Mouse (Mus musculus) WW6 (cell line): ENCODE measurements around the gene Fam131b.
A peak's percentile ranks its signal among the peaks of the same experiment; 100 is the strongest.

Experiments used
- DNase-seq: peaks from one replicate; pipeline ENCODE4 v3.0.0-alpha.2; 2013; ENCODE audit warnings: low read depth, low spot score

Fam131b gene

GRCm38 (mm10) chr6:42355794-42356600 is 31.6 kb upstream of the Fam131b start:
- DNase-seq, result no peak

DNA sequence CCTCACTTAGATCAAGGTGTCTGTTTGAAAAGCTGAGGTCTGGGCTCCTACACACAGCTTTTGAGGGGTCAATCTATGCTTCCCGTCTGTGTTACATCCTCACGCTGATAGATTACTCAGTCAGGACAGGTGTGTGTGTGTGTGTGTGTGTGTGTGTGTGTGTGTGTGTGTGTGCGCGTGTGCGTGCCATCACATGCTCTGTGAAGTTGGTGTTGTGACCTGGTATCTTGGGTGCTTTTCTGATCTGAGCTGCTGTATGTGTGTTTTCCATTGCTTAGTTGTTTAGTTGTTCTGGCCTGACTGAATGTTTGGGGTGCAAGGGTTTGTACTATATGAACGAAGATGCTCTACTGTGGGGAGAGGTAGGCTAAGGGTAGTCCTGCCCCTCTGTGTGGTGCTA is 30.9 kb upstream of the Fam131b start:
- no peak for DNase-seq

DNA sequence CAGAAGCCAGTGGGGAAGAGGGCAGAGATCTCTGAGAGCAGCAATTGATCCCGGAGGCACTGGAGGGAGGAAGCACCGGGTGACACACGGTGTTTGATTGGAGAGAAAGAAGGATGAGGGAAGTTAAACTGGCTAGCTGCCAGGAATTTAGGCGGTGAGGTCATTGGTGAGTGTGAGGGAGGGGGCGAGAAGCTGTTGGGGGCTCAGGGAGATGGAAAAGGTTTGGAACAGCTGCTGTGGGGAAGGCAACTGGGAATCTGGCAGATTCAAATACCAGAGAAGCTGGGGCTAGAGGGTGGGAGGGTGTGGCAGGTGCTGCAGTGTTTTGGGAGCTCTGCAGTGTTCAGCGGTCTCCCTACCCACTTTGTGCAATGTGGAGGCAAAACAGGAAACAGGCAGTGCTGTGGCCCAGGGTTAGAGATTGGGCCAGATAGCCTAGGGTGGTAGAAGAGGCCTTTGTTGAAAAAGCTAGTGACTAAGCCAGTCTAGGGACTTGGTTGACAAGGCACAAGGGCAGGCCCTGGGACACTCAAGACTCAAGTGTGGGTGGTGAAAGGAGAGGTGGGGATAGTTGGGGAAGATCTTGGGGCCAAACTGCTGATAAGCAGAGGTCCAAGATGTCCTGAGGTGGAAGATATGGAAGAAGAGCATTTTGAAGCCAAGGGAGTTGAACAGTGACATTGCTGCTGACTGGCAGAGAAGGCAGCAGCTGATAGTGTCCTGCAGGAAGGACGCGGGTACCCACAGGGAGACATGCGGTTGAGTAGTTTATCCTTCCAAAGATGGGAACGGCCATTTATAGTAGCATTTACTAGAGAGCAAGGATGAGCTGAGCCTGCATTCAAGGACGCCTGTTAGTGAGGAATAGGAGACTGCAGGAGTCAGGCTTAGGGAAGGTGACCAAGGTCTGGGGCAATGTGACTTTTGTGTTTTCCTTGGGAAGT is 29.9 kb upstream of the Fam131b start:
- no peak for DNase-seq

DNA sequence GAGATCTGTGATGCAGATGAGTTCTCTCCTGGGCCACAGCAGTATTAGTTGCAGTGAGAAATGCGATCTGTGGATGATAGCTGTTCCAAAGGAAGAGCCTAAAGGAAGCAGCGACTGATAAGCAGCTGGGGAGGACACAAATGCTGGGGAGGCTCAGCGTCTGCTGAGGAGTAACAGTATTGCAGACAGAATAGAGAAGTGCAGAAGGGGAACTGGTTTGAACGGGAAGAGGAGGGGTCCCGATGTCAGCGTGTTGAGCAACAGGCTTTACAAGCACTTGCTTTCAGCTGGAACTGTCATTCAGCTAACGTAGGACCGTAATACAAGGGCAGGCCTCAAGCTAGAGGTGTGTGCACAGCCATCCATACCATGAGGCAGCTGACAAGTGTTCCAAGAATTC is 28.7 kb upstream of the Fam131b start:
- DNase-seq, result no peak

- no peak for DNase-seq
These were observed 28.0 kb upstream of the Fam131b start for GRCm38 (mm10) chr6:42352486-42352846.

- no peak for DNase-seq
These were observed 27.5 kb upstream of the Fam131b start for GRCm38 (mm10) chr6:42351776-42352485.

DNA sequence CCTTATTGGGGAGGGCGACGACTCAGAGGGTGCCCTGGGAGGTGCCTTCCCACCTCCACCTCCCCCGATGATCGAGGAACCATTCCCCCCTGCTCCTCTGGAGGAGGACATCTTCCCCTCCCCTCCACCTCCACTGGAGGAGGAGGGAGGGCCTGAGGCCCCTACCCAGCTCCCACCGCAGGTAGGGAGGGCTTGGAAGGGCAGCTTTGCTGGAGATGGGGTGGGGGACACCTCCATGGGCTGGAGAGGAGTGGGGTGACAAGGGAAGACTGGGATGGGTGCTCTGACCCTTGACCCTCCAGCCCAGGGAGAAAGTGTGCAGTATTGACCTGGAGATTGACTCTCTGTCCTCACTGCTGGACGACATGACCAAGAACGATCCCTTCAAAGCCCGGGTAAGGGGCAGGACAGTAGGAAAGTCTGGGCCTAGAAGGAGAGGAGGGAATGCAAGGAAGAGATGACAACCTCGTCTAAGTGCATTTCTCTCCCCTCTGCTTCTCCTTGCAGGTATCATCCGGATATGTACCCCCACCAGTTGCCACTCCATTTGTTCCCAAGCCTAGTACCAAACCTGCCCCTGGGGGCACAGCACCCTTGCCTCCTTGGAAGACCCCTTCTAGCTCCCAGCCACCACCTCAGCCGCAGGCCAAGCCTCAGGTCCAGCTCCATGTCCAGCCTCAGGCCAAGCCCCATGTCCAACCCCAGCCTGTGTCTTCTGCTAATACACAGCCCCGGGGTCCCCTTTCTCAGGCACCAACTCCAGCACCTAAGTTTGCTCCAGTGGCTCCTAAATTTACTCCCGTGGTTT is 26.7 kb upstream of the Fam131b start:
- no peak for DNase-seq

- DNase-seq, result peak; percentile 42
These were observed 25.9 kb upstream of the Fam131b start for GRCm38 (mm10) chr6:42350021-42350967.

GRCm38 (mm10) chr6:42349426-42350020 is 25.1 kb upstream of the Fam131b start, which contains the start of gene Zyx:
TSS of gene Zyx (plus strand) at chr6:42349630.
- peak; percentile 60 for DNase-seq

DNA sequence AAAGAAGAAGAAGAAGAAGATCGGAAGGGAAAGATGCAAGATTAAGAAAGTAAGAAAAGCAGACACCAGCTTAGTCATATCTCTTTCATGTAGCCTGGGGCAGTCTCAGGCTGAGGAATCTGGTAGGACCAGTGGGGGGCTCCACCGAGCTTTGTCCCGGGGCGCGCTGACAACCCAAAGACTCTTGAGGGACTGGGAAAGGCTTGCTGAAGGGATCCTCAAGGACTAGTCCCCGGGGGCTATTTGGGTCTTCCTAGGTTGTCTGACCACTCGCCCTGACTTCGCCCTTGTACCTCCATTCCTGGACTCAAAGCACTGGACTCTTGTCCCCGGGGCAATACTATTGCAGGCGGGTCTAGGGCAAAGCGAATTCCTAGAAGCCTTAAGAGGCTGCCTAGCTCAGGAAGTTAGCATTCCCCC is 24.6 kb upstream of the Fam131b start:
- no peak for DNase-seq

GRCm38 (mm10) chr6:42348281-42349005 is 24.0 kb upstream of the Fam131b start:
- no peak for DNase-seq

GRCm38 (mm10) chr6:42344255-42344654 is 19.8 kb upstream of the Fam131b start:
- DNase-seq, result no peak

DNA sequence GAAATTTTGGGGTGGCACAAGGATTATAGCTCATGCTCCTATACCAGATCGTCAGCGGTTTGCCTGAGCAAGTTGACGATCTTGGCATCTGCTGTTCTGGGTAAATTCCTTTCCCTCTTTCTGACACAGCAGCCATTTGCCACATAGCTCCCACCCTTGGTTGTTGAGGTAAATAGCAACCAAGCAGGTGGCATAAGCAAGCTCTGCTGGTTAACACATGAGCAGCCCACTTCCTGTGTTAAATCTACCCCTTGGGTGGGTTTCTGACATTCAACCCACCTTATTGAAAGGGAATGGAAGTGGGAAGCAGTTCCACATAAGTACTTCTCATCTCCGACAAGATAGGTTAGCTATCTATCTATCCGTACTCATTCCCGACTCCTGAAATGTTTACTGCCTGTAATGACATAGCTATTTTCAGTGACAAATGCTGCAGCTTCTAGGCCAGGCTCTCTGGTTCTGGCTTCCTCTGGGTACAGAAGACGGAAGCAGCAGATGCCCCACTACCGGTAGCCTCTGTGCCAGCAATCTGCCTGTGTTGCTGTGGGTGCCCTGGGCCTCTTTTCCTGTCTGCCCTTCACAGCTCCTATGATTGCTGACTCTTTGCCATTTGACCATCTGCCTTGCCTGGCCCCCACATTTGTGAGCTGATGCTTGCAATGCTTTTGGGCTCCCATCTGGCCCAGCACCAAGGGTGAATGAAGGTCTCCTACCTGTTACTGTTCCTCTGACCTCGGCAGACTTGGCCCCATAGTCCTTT is 19.1 kb upstream of the Fam131b start:
- no peak for DNase-seq

GRCm38 (mm10) chr6:42342171-42342570 is 17.7 kb upstream of the Fam131b start:
- DNase-seq, result no peak

DNA sequence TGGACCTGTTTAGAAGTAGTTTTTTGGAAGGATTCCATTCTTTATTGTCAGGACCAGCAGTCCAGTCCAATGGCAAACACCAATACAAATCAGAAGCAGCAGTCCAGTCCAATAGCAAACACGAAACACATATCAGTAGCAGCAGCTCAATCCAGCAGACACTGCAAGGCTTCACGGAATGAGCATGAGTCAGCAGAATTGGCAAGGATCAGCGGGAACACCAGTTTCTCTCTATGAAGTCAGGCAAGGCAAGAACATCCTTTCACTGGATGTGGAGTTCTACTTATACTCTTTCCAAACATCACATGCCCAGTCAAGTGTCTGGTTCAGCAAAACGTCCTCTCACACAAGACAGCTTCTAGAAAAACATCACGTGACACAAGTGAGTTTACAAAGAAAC is 15.5 kb upstream of the Fam131b start:
- no peak for DNase-seq

GRCm38 (mm10) chr6:42339189-42339588 is 14.7 kb upstream of the Fam131b start:
- DNase-seq, result no peak

- DNase-seq, result no peak
These were observed 6.5 kb upstream of the Fam131b start for GRCm38 (mm10) chr6:42330946-42331345.

DNA sequence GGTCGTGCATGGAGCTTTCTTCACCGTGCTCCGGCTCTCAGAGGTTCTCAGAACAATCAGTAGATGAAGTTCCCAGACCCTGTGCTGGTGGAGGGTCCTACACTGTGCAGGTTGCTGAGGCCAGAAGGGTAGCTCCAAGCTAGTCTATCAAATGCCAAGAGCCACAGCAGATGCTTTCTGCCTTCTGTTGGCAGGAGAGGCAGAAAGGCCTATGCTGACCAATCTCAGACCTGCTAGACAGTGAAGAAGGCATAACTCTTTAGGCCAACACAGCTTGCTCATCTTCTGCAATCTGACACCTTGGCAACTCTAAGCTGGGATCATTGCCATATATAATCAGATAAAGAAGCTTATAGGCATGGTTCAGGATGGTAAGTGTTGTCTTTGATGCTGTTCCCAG is 5.8 kb upstream of the Fam131b start:
- DNase-seq, result no peak
